ENCODE assay signal across 9 mouse cellular contexts in the genomic region with DNA sequence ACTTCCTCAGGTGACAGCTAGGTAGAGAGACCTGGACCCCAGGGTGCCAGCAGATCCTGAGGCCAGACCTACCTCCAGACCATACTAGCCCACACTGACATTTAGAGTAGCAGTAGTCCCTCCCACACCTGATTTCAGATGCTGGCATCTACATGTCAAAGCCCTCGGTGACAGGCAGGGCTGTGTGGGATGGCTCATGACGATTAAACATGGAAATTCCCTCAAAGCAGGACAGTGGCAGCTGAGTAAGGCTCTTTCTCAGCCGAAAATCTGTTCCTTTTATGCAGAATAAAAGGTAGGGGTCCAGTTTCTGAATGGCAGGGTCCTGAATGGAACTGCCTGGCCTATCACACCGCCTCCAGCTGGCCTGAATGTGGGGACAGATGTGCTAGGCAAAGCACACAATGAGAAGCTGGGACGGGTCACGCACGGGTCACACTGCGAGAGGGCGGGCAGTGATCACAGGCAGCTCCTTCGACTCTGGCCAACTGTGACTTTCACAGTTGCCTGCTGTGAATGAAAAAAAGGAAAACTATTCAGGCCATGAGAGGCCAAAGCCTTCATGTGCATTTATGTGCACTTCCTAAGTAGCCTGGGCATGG. TPM values are rescaled to one million over a fixed set of nuclear protein-coding genes. Genes with fewer than 3 reads are reported as not detected.
DNase-seq lines count a peak whose midpoint lies in the region; ATAC-seq lines count a peak whose summit lies in the region.
"Had no signal": no experiment of that assay in that cellular context is flagged by ENCODE, and none has a peak within 500 bp of the region (broad histone marks: within the 10 kb centered on the region; RNA-seq: fewer than 3 reads in every experiment).

No protein-coding gene starts in this region.

- peak; percentile 94 for DNase-seq in midbrain, embryonic 10.5 days (ENCODE audit: low spot score)
- DNase-seq in heart, adult 9 months (ENCODE audit: low spot score in 2 of 2): peak; percentile 27 to 31
- DNase-seq in frontal cortex, postnatal 14 days (ENCODE audit: low spot score in 2 of 2): no peak
- no peak for DNase-seq in ovary, postnatal 10 days (ENCODE audit: low spot score)
- DNase-seq in cerebellum, postnatal 10 days: no peak
- DNase-seq in adrenal gland, adult 2 months: no peak

- H3K4me1 ChIP-seq in midbrain, embryonic 10.5 days: peaks cover 99% of the 10 kb centered on the region
- peaks cover 30% of the 10 kb centered on the region for H3K4me1 ChIP-seq in midbrain, embryonic 16.5 days (ENCODE audit: control insufficient read depth, insufficient read depth, low read length)
- H3K4me1 ChIP-seq in limb, embryonic 12.5 days (replicated peaks): peaks cover 67% of the 10 kb centered on the region

- H3K27me3 ChIP-seq in midbrain, embryonic 10.5 days (ENCODE audit: low read depth, poor library complexity, severe bottlenecking): peaks cover 41% of the 10 kb centered on the region
- no peaks in the 10 kb centered on the region for H3K27me3 ChIP-seq in midbrain, embryonic 16.5 days (ENCODE audit: control insufficient read depth, insufficient read depth, low read depth, low read length)
- H3K27me3 ChIP-seq in limb, embryonic 12.5 days: no peaks in the 10 kb centered on the region
- H3K27me3 ChIP-seq: lung, embryonic 15.5 days had no signal

- H3K9me3 ChIP-seq in midbrain, embryonic 10.5 days (replicated peaks): no peaks in the 10 kb centered on the region
- H3K9me3 ChIP-seq in midbrain, embryonic 16.5 days (replicated peaks; ENCODE audit: control insufficient read depth, low read length, poor library complexity, severe bottlenecking): no peaks in the 10 kb centered on the region
- H3K9me3 ChIP-seq in limb, embryonic 12.5 days: no peaks in the 10 kb centered on the region
- H3K9me3 ChIP-seq: lung, embryonic 15.5 days had no signal

- no peak for ATAC-seq in midbrain, embryonic 16.5 days
- 0 out of 2 replicates have a peak, but pooled peaks have one; percentile 37 for ATAC-seq in limb, embryonic 12.5 days (ENCODE audit: insufficient number of reproducible peaks, insufficient read depth, low FRiP score, low TSS enrichment, low read depth)

- 7% methylated on average over 10 of the region's 10 CpGs for WGBS in midbrain, embryonic 10.5 days
- WGBS in midbrain, embryonic 16.5 days: 9% methylated on average over 10 of the region's 10 CpGs
- WGBS in limb, embryonic 12.5 days: 28% methylated on average over 10 of the region's 10 CpGs

- no peak overlapping the region for H3K9ac ChIP-seq in midbrain, embryonic 16.5 days (ENCODE audit: low read depth, low read length)
- H3K9ac ChIP-seq in limb, embryonic 12.5 days (replicated peaks): no peak overlapping the region
- H3K9ac ChIP-seq: lung, embryonic 15.5 days had no signal

- no peak overlapping the region for H3K4me2 ChIP-seq in midbrain, embryonic 16.5 days (ENCODE audit: low read length)
- H3K4me2 ChIP-seq in limb, embryonic 12.5 days: no peak overlapping the region
- H3K4me2 ChIP-seq: lung, embryonic 15.5 days had no signal

- peak overlapping the region; percentile 76 for H3K27ac ChIP-seq in midbrain, embryonic 10.5 days (replicated peaks)
- H3K27ac ChIP-seq in midbrain, embryonic 16.5 days (ENCODE audit: low read length): no peak overlapping the region
- no peak overlapping the region for H3K27ac ChIP-seq in limb, embryonic 12.5 days
- H3K27ac ChIP-seq: lung, embryonic 15.5 days had no signal

- H3K36me3 ChIP-seq in midbrain, embryonic 10.5 days: peaks cover 71% of the 10 kb centered on the region
- no peaks in the 10 kb centered on the region for H3K36me3 ChIP-seq in midbrain, embryonic 16.5 days (ENCODE audit: control insufficient read depth, insufficient read depth, low read length)
- H3K36me3 ChIP-seq in limb, embryonic 12.5 days: peaks cover 4% of the 10 kb centered on the region; the same call in 1 of the 2 replicates
- H3K36me3 ChIP-seq: lung, embryonic 15.5 days had no signal

- H3K4me3 ChIP-seq in midbrain, embryonic 10.5 days: peak overlapping the region; percentile 27
- no peak overlapping the region for H3K4me3 ChIP-seq in midbrain, embryonic 16.5 days (ENCODE audit: low read depth, low read length)
- no peak overlapping the region for H3K4me3 ChIP-seq in limb, embryonic 12.5 days (replicated peaks)
- H3K4me3 ChIP-seq: lung, embryonic 15.5 days had no signal

RNA-seq across cellular contexts. Expression of gene Spsb4, which starts 29.2 kb away (rescaled TPM):
- 174 and 175 TPM in 2 replicates for polyA plus RNA-seq in midbrain, embryonic 10.5 days (2016; fragmentation: Nextera tagmentation; extraction: Ambion mirVana)
- polyA plus RNA-seq in midbrain, embryonic 16.5 days (2015; fragmentation: Nextera tagmentation; extraction: Ambion mirVana): 23.5 and 28.3 TPM in 2 replicates
- polyA plus RNA-seq in limb, embryonic 12.5 days (2016; fragmentation: Nextera tagmentation; extraction: Ambion mirVana): 56.2 and 60.8 TPM in 2 replicates
- total RNA-seq in adrenal gland, adult 2 months (2021): 1 to 10 TPM; 1.5 to 1.6 TPM
- polyA plus RNA-seq in adrenal gland, adult 2 months (2012; rRNA removed): 1.6 and 2.0 TPM in 2 replicates

Comparison
In these comparisons a context has a peak if more than half of its experiments do, and no peak if none do; other contexts are left out.
1. DNase-seq: peak in midbrain, embryonic 10.5 days (single experiment) and heart, adult 9 months (2 of 2); none in frontal cortex, postnatal 14 days (0 of 2), ovary, postnatal 10 days (single experiment), cerebellum, postnatal 10 days (0 of 2) and adrenal gland, adult 2 months (single experiment).